Mouse (Mus musculus) cortical plate, adult 2 months (tissue): ENCODE measurements around the gene Dhcr7.
A peak's percentile ranks its signal among the peaks of the same experiment; 100 is the strongest.

Experiments
- CTCF ChIP-seq: fragments of 200-500 bp; IDR thresholded peaks from 2 replicates; pipeline ENCODE4 v1.5.1; 2011; ENCODE audit warnings: mild to moderate bottlenecking, control low read depth, low read length; ENCODE audit not compliant: insufficient read depth; ENCODE audit errors: extremely low read depth
- POLR2A ChIP-seq: fragments of 200-500 bp; IDR thresholded peaks from 2 replicates; pipeline ENCODE4 v1.6.1; 2011; ENCODE audit warnings: mild to moderate bottlenecking, low read length, control low read depth; ENCODE audit not compliant: insufficient read depth; ENCODE audit errors: extremely low read depth

DNA sequence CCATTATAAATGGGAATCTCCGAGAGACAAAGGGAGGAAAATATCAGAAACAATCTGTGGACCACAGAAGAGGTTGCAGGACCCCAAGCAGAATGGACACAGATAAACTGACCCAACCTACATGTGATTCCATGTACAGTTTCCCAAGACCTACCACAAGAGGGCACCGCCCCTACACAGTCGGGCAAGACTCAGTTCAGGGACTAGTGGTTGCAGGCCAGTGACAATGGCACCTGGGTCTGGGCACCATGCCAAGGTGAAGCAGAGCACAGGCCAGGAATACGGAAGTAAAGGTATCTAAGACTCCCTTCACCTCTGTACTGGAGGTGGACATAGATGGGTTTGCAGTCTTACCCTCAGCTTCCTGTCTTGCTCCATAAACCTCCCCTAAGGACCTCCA, 29.8 kb upstream of the Dhcr7 start:
- peak; percentile 44 for TF ChIP-seq CTCF
- TF ChIP-seq POLR2A: no peak
